Mouse (Mus musculus) embryonic facial prominence, embryonic 12.5 days (tissue): ENCODE measurements around the gene Hesx1. TPM values are rescaled to one million over a fixed set of nuclear protein-coding genes. Genes with fewer than 3 reads are reported as not detected.

Experiments used
- ATAC-seq: fragments of 200-750 bp; cut with Nextera tagmentation; 2 replicates; pipeline ENCODE4 v1.8.0; 2017; ENCODE audit not compliant: insufficient number of reproducible peaks, insufficient read depth, low FRiP score, low TSS enrichment
- H3K27ac ChIP-seq: fragments of 300-500 bp; sonication (generic); 2 replicates; pipeline ENCODE4 v1.5.1; 2016; ENCODE audit warnings: mild to moderate bottlenecking
- H3K27me3 ChIP-seq: fragments of 300-500 bp; sonication (generic); 2 replicates; pipeline ENCODE4 v1.6.1; 2016; ENCODE audit warnings: mild to moderate bottlenecking, moderate library complexity
- H3K36me3 ChIP-seq: fragments of 300-500 bp; sonication (generic); 2 replicates; pipeline ENCODE4 v1.6.1; 2016; ENCODE audit warnings: mild to moderate bottlenecking
- H3K4me1 ChIP-seq: fragments of 300-500 bp; sonication (generic); 2 replicates; pipeline ENCODE4 v1.6.1; 2016
- H3K4me2 ChIP-seq: fragments of 300-500 bp; sonication (generic); replicated peaks from 2 replicates; pipeline ENCODE4 v1.6.1; 2016; ENCODE audit warnings: mild to moderate bottlenecking, moderate library complexity
- H3K4me3 ChIP-seq: fragments of 300-500 bp; sonication (generic); 2 replicates; pipeline ENCODE4 v1.5.1; 2016; ENCODE audit warnings: mild to moderate bottlenecking
- H3K9ac ChIP-seq: fragments of 300-500 bp; sonication (generic); 2 replicates; pipeline ENCODE4 v1.6.1; 2016; ENCODE audit warnings: mild to moderate bottlenecking, moderate library complexity
- H3K9me3 ChIP-seq: fragments of 300-500 bp; sonication (generic); 2 replicates; pipeline ENCODE4 v1.6.1; 2016; ENCODE audit warnings: mild to moderate bottlenecking, moderate library complexity
- WGBS: fragments of 180-500 bp; shearing (Covaris S2); methylation state at CpG from one replicate; pipeline ENCODE4 v1.1.7; 2016; 5-methylcytosine and 5-hydroxymethylcytosine counted together
- polyA plus RNA-seq: library from polyadenylated mRNA; unstranded; fragments of >200 nt; fragmentation: Nextera tagmentation; extraction: Ambion mirVana; gene quantifications from 2 replicates; pipeline ENCODE4 v1.2.1, GENCODE M21; 2016

Hesx1 gene
- polyA plus RNA-seq, 1 experiment from 2014 or later = 0.88 TPM

GRCm38 (mm10) chr14:26979808-26980207 is 14.4 kb upstream of the Hesx1 start:
- WGBS = 70% methylated on average over 3 of the region's 3 CpGs
- Histone ChIP-seq H3K36me3 (no peaks in the 10 kb centered on the region), H3K9ac (no peak overlapping the region), H3K4me2 (no peak overlapping the region), H3K27ac (no peak overlapping the region), H3K4me1 (no peaks in the 10 kb centered on the region), H3K27me3 (no peaks in the 10 kb centered on the region), H3K9me3 (peaks cover 9% of the 10 kb centered on the region), H3K4me3 (no peak overlapping the region)
- no peak for ATAC-seq

GRCm38 (mm10) chr14:26981021-26981420 is 13.2 kb upstream of the Hesx1 start:
- Histone ChIP-seq H3K4me2 (no peak overlapping the region), H3K9me3 (peaks cover 9% of the 10 kb centered on the region)
- 94% methylated on average over 8 of the region's 8 CpGs for WGBS

GRCm38 (mm10) chr14:26981494-26982149 is 12.6 kb upstream of the Hesx1 start:
- no peak overlapping the region for H3K27ac ChIP-seq
- H3K4me3 ChIP-seq = no peak overlapping the region
- H3K27me3 ChIP-seq = no peaks in the 10 kb centered on the region
- whole genome bisulfite sequencing = 70% methylated on average over 5 of the region's 5 CpGs
- no peak for ATAC-seq
- H3K9me3 ChIP-seq = peaks cover 9% of the 10 kb centered on the region
- no peak overlapping the region for H3K4me2 ChIP-seq
- no peaks in the 10 kb centered on the region for H3K36me3 ChIP-seq
- H3K4me1 ChIP-seq = no peaks in the 10 kb centered on the region
- no peak overlapping the region for H3K9ac ChIP-seq

More at GRCm38 (mm10) chr14:26981021-26981420, 13.2 kb upstream of the Hesx1 start:
- Histone ChIP-seq H3K4me3 (no peak overlapping the region), H3K27me3 (no peaks in the 10 kb centered on the region), H3K9ac (no peak overlapping the region), H3K4me1 (no peaks in the 10 kb centered on the region), H3K36me3 (no peaks in the 10 kb centered on the region), H3K27ac (no peak overlapping the region)
- no peak for ATAC-seq

GRCm38 (mm10) chr14:26982150-26982530 is 12.1 kb upstream of the Hesx1 start:
- no peak for ATAC-seq
- Histone ChIP-seq H3K9me3 (peaks cover 9% of the 10 kb centered on the region), H3K9ac (no peak overlapping the region), H3K4me2 (no peak overlapping the region), H3K27ac (no peak overlapping the region), H3K27me3 (no peaks in the 10 kb centered on the region), H3K4me3 (no peak overlapping the region), H3K4me1 (no peaks in the 10 kb centered on the region), H3K36me3 (no peaks in the 10 kb centered on the region)
- WGBS = 78% methylated on average over 5 of the region's 5 CpGs

GRCm38 (mm10) chr14:26988694-26989093 is 5.5 kb upstream of the Hesx1 start:
- ATAC-seq = no peak
- no peak overlapping the region for H3K4me3 ChIP-seq
- H3K36me3 ChIP-seq = no peaks in the 10 kb centered on the region
- 74% methylated on average over 2 of the region's 2 CpGs for WGBS
- no peak overlapping the region for H3K27ac ChIP-seq
- no peak overlapping the region for H3K4me2 ChIP-seq
- no peaks in the 10 kb centered on the region for H3K27me3 ChIP-seq
- 0 out of 2 replicates have a peak, but pooled peaks cover 4% of the 10 kb centered on the region for H3K4me1 ChIP-seq
- H3K9me3 ChIP-seq = no peaks in the 10 kb centered on the region
- H3K9ac ChIP-seq = no peak overlapping the region

GRCm38 (mm10) chr14:26991622-26992021 is 2.6 kb upstream of the Hesx1 start:
- Histone ChIP-seq H3K4me2 (no peak overlapping the region), H3K9ac (no peak overlapping the region), H3K9me3 (no peaks in the 10 kb centered on the region), H3K4me1 (peaks cover 12% of the 10 kb centered on the region; the same call in 1 of the 2 replicates), H3K4me3 (no peak overlapping the region), H3K27me3 (no peaks in the 10 kb centered on the region), H3K36me3 (no peaks in the 10 kb centered on the region), H3K27ac (no peak overlapping the region)
- no peak for ATAC-seq
- WGBS = 71% methylated on average over 18 of the region's 18 CpGs

- Histone ChIP-seq H3K36me3 (no peaks in the 10 kb centered on the region), H3K27ac (0 out of 2 replicates have a peak overlapping the region, but pooled peaks have one; percentile 30), H3K4me2 (no peak overlapping the region), H3K27me3 (no peaks in the 10 kb centered on the region), H3K9ac (no peak overlapping the region), H3K9me3 (no peaks in the 10 kb centered on the region), H3K4me1 (peaks cover 12% of the 10 kb centered on the region; the same call in 1 of the 2 replicates), H3K4me3 (no peak overlapping the region)
- 39% methylated on average over 3 of the region's 3 CpGs for WGBS
- no peak for ATAC-seq
These were observed 789 bp upstream of the Hesx1 start for GRCm38 (mm10) chr14:26993427-26993826.

- no peaks in the 10 kb centered on the region for H3K27me3 ChIP-seq
- no peaks in the 10 kb centered on the region for H3K36me3 ChIP-seq
- H3K4me3 ChIP-seq = no peak overlapping the region
- ATAC-seq = no peak
- H3K9me3 ChIP-seq = no peaks in the 10 kb centered on the region
- H3K4me1 ChIP-seq = peaks cover 15% of the 10 kb centered on the region; the same call in 1 of the 2 replicates
- H3K9ac ChIP-seq = no peak overlapping the region
- H3K27ac ChIP-seq = no peak overlapping the region
- H3K4me2 ChIP-seq = no peak overlapping the region
These were observed 2.0 kb downstream of the Hesx1 start for GRCm38 (mm10) chr14:26996257-26996656.

GRCm38 (mm10) chr14:27000386-27000785 is 6.2 kb downstream of the Hesx1 start:
- Histone ChIP-seq H3K27ac (no peak overlapping the region), H3K27me3 (no peaks in the 10 kb centered on the region), H3K9ac (no peak overlapping the region), H3K4me1 (0 out of 2 replicates have a peak, but pooled peaks cover 3% of the 10 kb centered on the region), H3K9me3 (no peaks in the 10 kb centered on the region), H3K4me2 (peak overlapping the region; percentile 35), H3K36me3 (no peaks in the 10 kb centered on the region), H3K4me3 (no peak overlapping the region)
- WGBS = 3% methylated on average over 11 of the region's 11 CpGs
- no peak for ATAC-seq

- ATAC-seq = no peak
- Histone ChIP-seq H3K36me3 (no peaks in the 10 kb centered on the region), H3K9ac (no peak overlapping the region), H3K27ac (no peak overlapping the region), H3K27me3 (no peaks in the 10 kb centered on the region), H3K9me3 (no peaks in the 10 kb centered on the region), H3K4me2 (no peak overlapping the region), H3K4me1 (0 out of 2 replicates have a peak, but pooled peaks cover 3% of the 10 kb centered on the region), H3K4me3 (no peak overlapping the region)
- 73% methylated on average over 7 of the region's 7 CpGs for WGBS
These were observed 10.7 kb downstream of the Hesx1 start for GRCm38 (mm10) chr14:27004906-27005305.

- no peak overlapping the region for H3K4me2 ChIP-seq
- H3K9ac ChIP-seq = no peak overlapping the region
- no peak for ATAC-seq
- H3K4me1 ChIP-seq = no peaks in the 10 kb centered on the region
- no peak overlapping the region for H3K27ac ChIP-seq
- no peaks in the 10 kb centered on the region for H3K36me3 ChIP-seq
- WGBS = 19% methylated on average over 6 of the region's 6 CpGs
- no peaks in the 10 kb centered on the region for H3K27me3 ChIP-seq
- H3K4me3 ChIP-seq = no peak overlapping the region
- H3K9me3 ChIP-seq = no peaks in the 10 kb centered on the region
These were observed 11.7 kb downstream of the Hesx1 start for GRCm38 (mm10) chr14:27005937-27006336.

- 80% methylated on average over 5 of the region's 5 CpGs for WGBS
- Histone ChIP-seq H3K4me1 (no peaks in the 10 kb centered on the region), H3K4me3 (no peak overlapping the region)
These were observed 17.3 kb downstream of the Hesx1 start for GRCm38 (mm10) chr14:27011561-27011960.

More at GRCm38 (mm10) chr14:27011561-27011960, 17.3 kb downstream of the Hesx1 start:
- ATAC-seq = no peak
- no peaks in the 10 kb centered on the region for H3K36me3 ChIP-seq
- H3K9ac ChIP-seq = no peak overlapping the region
- no peak overlapping the region for H3K27ac ChIP-seq
- H3K27me3 ChIP-seq = no peaks in the 10 kb centered on the region
- no peaks in the 10 kb centered on the region for H3K9me3 ChIP-seq
- no peak overlapping the region for H3K4me2 ChIP-seq
